Mouse (Mus musculus) spleen, adult 2 months (tissue): ENCODE data around the gene Sidt1.

Source experiments
- CTCF ChIP-seq: fragments of 200-500 bp; IDR thresholded peaks from 2 replicates; pipeline ENCODE4 v1.5.1; 2011; ENCODE audit warnings: mild to moderate bottlenecking, inconsistent platforms; ENCODE audit not compliant: insufficient read depth, insufficient read length, insufficient replicate concordance; ENCODE audit errors: extremely low read depth
- POLR2A ChIP-seq: fragments of 200-500 bp; IDR thresholded peaks from 2 replicates; pipeline ENCODE4 v1.6.1; 2011; ENCODE audit warnings: low read depth, low read length, inconsistent platforms

DNA sequence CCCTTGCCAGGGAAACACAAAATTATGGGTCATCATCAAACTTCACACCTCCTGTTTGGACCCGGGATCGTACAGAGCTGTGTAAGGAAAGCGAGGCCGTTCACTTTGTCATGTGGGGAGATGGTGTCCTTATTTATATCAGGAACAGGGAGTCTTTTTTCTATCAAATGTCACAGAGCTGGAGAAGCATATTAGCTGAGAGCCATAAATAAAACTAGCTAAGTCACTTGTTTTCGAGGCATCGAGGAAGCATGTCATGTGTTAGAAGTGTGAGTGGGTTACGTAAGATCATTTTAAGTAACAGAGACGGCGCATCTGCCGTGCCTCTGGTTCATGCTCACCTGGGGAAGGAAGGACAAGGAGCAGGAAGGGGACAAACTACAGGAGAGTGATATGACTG lies 83.0 kb downstream of the Sidt1 start:
- TF ChIP-seq CTCF (no peak), POLR2A (no peak)
